Mouse (Mus musculus): ENCODE results near the gene Sh2d7.
"Not testable (repeated sequence)": the region's sequence is repeated elsewhere in the genome, so short reads cannot be mapped to it uniquely, and the experiment has no call there.

Sh2d7 gene

DNA sequence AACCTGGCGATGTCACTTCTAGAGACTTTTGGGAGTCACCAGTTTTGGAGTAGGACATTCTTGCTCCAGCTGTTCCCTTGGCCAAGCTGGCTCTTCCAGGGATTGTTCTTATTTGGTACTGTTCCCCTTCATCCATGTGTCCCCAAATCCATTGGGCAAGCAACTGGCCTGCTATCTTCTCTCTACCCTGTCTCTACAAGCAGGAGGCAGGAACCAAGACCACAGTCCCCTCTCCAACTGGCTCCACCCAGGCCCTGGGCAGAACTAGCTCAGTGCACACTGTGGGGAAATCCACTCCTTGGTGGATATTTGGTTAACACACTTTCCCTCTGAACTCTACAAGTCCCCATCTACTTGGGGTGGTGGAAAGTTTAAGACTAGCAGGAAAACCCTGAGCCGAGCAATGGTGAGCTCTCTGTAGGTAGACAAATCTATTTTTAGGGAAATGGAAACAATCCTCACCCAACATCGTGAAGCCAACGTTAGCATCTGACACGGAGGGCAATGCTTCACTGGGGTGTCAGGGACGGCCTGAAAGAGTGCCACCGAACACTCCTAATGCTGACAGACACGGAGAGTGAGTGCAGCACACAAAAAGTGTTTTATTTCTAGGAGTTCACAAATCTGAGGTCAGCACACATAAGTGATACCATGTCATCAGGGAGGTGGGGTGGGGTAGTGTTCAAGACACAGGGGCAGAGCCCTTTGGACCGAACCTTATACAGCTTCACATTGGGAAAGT, 5.6 kb downstream of the Sh2d7 start:
- in situ Hi-C loops (cut with MboI, MseI) = no loop called here

DNA sequence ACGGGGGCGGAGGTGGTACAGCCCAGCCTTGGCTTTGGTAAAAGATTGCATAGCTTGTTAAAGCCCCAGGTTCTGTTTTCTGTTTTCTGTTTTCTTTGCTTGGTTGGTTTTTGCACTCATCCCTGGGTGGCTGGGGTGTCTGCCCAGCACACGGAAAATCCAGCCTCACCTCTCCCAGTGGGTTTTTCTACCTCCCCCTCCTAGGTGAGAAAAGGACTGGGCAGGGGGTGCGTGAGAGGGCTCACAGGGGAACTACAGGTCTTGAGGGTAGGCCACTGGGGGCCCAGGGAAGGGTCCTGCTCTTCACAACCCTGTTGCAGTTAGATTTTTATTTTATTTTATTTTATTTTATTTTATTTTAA, 6.2 kb downstream of the Sh2d7 start:
- in situ Hi-C loops (cut with MboI, MseI) = no loop called here

DNA sequence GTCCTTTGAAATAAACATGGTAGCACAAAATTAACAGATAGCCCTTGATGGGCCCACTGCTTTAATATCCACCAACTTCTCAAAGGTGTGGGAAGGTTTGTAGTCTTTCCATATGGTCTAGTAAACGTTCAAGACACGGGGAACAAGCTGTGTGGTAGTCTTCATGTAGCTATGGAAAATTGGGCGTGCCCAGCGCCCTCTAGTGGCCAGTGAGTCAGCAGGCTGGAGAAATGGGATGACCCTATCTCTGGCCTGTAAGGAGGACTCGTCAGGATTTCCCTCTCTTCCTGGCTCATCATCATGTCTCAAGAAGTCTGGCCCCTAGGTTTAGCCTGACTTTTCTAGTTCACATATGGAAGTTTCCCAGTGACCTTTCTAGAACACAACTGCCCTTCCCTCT, 8.8 kb downstream of the Sh2d7 start:
- in situ Hi-C loops (cut with MboI, MseI) = no loop called here

DNA sequence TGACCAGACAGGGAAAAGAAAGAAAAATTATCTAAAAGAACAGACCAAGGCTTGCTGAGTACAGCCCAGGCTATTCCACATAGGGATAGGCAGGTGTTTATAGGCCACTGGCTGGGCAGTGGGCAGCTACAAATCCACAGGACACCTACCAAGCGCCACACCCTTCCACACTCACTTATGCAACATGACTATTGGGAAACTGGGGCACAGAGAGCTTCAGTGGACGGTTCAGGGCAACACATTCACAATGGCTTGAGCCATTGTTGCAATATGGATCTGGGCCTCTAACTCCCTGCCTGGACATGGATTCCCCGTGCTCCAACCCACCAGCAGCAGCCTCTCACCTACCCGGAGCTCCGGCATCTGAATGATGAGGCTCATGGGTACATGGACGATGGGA, 10.6 kb downstream of the Sh2d7 start:
- in situ Hi-C loops (cut with MboI, MseI) = no loop called here

DNA sequence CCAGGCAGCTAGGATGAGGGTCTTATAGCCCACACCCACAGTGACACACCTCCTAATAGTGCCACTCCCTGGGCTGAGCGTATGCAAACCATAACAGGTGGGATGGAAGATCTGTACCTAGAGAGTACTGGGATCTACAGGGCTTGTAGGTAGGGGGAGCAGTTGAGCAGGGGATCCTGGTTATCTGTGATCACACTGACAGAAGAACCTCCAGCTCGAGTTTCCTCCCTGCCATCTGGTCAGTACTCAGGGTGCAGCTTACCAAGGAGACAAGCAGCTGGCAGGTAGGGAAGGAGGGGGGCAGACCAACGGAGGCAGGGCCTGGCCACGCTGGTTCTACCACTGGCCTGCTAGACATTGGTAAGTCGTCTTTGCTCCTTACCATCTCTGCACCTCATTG, 13.6 kb downstream of the Sh2d7 start:
- in situ Hi-C loops (cut with MboI, MseI) = no loop called here

DNA sequence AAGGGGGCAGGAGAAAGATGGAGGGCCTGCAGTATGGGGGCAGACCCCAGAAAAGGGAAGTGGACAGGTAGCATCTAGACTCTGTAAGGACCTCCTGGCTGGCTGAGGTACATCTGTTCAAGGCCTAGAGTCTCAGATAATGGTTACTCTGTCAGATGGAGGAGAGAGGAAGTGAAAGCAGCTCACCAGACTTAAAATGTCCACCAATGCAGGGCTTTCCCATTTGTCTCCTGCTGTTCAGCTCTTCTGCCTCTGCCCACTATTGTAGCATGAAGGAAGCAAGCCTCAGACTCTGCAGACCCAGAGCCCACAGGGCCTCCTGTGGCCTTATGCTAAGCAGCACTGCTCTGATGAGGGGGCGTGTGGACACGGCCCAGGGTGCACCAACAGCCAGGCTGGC, 16.3 kb downstream of the Sh2d7 start:
- in situ Hi-C loops (cut with MboI, MseI) = no loop called here

DNA sequence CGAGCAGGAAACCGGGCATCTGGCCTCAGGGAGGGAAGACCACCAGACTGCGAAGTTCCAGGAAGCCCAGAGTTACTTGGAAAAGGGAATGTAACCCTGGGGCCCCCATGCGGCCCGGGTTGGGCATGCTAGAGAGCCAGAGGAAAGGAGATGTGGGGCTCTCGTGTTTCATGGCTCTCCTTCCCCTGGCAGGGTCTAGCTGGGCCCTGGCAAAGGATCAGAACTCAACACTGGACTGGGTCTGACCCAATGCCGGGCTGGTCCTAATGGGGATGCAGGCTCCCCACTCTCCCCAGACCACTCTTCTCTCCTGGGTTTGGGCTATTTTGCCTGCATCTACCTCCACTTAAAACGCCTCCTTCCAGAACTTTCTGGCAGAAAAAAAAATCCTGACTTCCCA, 19.9 kb downstream of the Sh2d7 start:
- in situ Hi-C loops (cut with MboI, MseI) = no loop called here

DNA sequence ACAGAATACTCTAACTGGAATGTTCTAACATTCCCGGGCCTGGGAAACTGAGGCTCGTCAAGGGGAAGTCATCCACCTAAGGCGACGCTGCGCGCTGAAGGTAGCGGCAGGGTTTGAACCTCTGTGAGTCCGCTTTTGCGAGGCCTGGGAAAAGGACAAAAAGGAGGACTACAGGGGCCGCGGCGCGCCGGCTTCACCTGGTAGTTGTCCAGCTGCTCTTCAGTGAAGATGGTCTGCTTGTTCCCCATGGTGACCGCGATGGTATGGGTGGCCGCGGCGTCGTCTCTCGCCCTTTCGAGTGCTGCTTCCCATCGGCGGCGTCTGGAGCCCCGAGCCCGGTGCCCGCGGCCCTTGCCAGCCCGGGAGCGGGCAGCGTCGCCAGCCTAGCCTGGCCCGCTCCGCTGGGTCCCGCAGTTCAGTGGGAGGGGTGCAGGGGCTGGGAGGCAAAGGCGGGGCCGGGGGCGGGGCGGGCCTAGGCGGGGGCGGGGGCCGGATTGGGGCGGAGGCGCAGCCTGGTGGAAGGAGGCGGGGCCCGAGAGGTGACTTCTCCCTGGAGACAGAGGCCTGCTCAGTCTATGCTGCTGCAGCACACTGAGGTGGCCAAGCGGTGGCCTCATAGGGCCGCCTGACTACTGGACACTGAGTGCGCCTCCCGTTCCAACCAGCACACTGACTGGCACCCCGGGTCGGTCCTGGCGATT, 21.1 kb downstream of the Sh2d7 start, which contains the start of gene Cib2:
Gene Cib2 (minus strand): TSS at position 448 of the 701 bp plus-strand sequence.
- in situ Hi-C loops (cut with MboI, MseI) = no loop called here

DNA sequence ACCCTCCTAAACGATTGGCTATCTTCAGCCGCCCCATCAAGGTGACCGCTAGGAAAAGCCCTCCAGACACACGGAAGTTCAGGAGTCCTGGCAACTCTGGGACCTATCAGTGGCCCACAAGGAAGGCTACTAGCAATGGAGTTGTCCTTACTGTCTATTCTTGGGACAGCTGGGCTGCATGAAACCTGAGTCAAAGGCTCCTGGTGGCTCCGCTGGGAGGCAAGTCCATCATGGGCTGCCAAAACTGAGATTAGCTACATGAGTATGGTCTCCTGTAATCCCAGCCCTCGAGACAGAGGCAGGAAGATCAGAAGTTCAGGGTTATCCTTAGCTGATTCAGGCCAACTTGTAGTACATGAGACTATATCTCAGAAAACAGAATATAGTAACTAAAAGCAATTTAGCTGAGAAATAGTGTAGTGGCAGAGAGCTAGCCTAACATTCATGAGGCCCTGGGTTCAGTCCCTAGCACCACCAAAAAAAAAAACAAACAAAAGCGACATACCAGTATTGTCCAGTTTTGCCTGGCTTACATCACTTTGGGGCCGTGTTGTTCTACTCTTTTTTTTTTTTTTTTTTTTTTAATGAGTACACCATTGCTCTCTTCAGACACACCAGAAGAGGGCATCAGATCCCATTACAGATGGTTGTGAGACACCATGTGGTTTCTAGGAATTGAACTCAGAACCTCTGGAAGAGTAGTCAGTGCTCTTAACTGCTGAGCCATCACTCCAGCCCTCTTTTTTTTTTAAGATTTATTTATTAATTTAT, 22.2 kb downstream of the Sh2d7 start:
- in situ Hi-C loops (cut with MboI, MseI) = no loop called here

DNA sequence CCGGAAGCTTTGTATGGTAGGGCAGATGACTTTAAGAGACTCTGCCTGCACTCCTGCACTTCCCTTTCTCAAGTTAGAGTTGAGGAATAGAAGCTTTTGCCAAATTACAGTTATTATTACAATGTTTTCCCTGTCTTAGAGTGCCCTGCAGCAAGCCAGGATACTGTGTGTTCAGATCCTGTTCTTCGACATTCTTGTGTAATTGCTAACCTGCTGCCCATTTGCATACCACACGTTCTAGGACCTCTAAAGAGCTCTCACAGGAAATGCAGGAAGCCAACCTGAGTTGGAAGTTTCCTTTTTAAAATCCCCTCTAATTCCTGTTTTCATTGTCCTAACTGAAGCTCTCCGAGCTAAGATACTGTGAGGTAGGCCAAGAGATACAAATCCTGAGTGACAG, 28.2 kb downstream of the Sh2d7 start:
- in situ Hi-C loops (cut with MboI, MseI) = no loop called here

DNA sequence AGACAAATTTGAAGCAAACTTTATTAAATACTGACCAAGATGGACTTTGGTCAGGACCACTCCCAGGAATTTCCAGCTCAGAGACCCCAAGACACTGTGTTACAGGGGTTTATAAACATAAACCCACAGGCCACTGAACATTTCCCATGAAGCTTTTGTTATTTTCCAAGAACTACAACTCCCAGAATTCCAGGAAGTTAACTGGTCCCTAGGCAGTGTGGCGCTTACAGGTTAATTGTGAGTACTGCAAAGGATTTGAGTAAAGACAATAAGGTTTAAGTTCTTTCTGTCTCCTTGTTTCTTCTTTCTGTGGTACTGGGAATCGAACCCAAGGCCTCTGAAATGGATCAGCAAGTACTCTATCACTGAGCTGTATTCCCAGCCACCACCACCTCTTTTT, 29.9 kb downstream of the Sh2d7 start:
- in situ Hi-C loops (cut with MboI, MseI) = no loop called here

DNA sequence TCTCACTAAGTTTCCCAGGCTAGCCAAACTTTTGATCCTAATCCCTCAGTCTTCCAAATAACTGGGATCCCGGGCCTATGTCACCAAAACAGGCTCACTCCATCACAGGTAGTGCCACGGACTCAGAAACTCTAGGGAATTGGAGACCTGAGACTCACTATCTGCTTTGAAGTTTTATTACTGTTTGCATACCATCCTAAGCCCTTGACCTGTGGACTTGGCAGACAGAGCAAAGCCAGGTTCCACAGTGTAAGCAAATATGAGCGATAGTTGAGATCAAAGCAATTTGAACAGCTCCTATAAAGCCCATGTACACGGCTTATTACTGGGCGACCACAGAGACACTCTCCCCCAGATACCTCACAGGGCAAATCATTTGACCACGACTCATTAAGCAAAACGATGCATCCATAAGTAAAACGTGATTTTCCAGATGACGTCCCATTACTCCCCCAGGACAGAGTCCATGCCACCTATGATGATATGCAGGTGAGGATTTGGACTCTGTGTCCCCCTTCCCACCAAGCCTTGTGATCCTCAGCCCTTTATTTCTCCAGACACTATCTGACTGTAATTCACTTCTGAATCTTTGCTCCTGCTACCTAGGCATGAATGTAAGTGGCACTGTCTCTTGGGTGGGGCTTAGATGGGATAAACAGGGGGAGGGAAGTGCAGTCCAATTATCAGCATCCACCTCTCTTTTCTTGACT, 32.5 kb downstream of the Sh2d7 start:
- in situ Hi-C loops (cut with MboI, MseI) = no loop called here

DNA sequence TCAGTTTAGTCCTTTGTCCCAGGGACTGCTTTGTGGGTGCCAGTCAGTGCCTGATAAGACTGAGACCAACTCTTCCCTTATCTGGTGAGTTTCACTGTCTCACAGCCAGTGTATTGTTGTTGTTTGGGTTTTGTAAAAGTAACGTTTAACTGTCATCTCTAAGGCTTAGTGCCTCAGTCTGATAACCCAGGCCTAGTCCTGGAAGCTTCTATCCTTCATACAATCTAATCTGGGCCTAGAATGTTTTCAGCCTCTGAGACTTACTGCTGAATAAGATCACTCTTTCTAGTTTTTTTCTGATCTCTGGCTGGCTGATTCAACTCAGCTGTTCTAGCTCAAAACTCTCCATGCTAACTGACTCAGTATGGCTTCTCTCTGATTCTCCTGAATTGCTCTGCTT, 44.9 kb downstream of the Sh2d7 start:
- in situ Hi-C loops (cut with MboI, MseI) = loop anchor here in 1 of 2 experiments (10.0 kb wide), 1 partner anchor 281 kb away; the partner anchor contains the start of gene Ireb2

DNA sequence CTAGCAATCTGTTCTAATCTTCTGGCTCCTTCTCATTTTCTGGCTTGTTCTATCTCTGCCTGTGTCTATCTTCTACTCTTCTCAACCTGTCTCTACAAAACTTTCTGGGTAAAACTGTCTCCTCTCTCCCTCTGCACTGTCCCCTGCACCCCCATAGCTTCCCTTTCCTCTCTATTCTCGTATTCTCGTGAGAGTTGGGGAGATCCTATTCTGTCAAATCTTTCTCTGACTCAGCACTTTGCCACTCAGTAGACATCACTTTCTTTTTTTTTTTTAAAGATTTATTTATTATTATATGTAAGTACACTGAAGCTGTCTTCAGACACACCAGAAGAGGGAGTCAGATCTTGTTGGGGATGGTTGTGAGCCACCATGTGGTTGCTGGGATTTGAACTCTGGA, 45.3 kb downstream of the Sh2d7 start:
- in situ Hi-C loops (cut with MboI, MseI) = loop anchor here in 1 of 2 experiments (10.0 kb wide), 1 partner anchor 281 kb away; the partner anchor contains the start of gene Ireb2

DNA sequence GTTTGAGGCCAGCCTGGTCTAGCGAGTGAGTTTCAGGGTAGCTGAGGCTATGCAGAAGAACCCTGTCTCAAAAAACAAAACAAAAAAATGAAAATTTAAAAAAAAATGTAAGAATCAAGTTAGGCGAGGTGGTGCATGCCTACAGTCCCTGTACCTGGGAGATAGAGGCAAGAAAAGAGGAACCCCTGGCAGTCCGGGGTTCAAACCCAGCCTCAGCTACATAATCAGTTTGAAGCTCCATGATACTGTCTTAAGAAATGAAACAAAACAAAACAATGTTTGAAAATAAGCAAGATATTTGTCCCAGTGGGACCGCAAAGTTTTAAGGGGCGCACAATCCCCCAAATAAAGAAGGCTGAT, 47.0 kb downstream of the Sh2d7 start:
- in situ Hi-C loops (cut with MboI, MseI) = loop anchor here in 1 of 2 experiments (10.0 kb wide), 1 partner anchor 279 kb away; the partner anchor contains the start of gene Ireb2

DNA sequence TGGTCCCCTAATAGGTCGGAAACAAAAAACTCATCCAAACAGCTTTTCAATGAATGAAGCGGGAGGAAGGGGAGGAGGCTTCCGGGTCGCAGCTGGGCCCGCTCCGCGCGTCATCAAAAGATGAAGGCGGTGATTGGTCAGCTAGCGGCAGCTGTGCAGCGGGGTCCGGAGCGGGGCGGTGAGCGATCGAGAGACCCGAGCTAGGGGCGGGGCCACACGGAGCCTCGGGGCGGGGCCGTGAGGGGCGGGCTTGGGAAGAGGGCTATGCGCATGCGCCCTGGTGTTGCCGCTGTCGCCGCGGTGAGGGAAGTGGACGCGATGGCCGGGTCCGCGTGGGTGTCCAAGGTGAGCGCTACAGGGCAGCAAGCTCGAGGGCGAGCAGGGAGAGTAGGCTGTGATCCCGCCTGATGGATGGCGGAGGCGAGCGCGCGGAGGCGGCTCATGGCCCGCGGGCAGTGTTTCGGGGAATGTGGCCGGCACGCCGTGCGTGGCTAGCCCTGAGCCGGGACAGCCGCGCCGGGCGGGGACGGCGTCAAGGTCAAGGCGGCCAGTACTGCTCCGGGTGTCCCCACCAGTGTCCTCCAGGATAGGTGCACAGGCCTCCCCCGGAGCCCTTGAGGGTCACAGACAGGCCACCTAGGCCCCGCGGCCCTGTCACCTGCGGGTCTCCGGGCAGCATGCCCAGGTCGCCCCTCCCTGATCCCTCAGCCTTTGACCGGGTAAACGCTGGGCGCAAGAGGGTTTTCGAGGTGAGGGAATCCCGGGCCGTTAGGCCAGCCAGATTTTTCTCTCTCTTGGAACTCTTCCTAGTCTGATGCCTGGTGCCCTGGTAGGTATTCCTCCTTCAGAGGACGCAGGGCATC, 47.6 kb downstream of the Sh2d7 start, which contains the start of gene Idh3a:
Gene Idh3a (plus strand): TSS at position 136 of the 863 bp plus-strand sequence.
- in situ Hi-C loops (cut with MboI, MseI) = loop anchor here in 1 of 2 experiments (10.0 kb wide), 1 partner anchor 278 kb away; the partner anchor contains the start of gene Ireb2

DNA sequence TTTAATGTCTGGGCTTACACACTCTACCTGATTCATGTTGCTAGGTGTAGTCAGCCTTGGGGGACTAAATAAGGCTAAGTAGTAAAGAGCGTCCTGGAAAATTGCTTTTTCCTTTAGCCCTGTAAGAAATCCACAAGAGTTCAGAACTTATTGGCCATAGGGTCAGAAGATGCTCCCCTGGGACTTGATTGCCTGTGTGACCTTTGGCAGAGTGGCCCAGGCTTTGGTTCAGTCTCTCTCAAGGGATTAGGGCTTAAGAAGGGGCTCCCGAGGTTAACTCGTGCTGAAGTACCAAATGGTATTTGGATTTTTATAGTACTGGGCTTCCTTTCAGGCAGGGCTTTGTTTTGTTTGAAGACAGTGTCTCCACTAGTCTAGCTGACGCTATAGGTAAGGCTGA, 49.1 kb downstream of the Sh2d7 start:
- in situ Hi-C loops (cut with MboI, MseI) = loop anchor here in 1 of 2 experiments (10.0 kb wide), 1 partner anchor 277 kb away; the partner anchor contains the start of gene Ireb2

DNA sequence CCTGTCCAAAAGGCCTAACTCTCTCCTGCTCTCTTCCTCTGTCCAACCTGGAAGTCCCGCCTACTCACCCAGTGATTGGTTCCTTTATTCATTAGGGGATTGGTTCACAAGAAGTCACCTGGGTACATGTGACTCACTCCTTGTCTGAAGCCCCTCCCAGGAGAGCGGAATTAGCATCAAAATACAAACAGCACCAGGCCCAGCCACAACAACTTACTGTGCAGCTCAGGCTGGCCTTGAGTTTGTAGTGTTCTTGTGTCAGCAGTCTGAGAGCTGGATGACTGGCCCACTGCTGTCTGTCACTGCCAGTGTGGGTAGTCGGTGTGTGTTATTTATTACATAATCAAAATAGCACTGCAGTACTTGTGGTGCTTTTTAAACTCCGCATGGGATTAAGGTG, 54.9 kb downstream of the Sh2d7 start:
- in situ Hi-C loops (cut with MboI, MseI) = not testable (repeated sequence)

All from T-helper 17 cell (primary cell).